Mouse (Mus musculus) thymus, postnatal 4 days (tissue): Measurements from ENCODE around the gene Arhgap18.
"Not testable (repeated sequence)": the region's sequence is repeated elsewhere in the genome, so short reads cannot be mapped to it uniquely, and the experiment has no call there.

Experiments
- DNase-seq: peaks from one replicate; pipeline ENCODE4 v3.0.0; 2021

The Arhgap18 gene

DNA sequence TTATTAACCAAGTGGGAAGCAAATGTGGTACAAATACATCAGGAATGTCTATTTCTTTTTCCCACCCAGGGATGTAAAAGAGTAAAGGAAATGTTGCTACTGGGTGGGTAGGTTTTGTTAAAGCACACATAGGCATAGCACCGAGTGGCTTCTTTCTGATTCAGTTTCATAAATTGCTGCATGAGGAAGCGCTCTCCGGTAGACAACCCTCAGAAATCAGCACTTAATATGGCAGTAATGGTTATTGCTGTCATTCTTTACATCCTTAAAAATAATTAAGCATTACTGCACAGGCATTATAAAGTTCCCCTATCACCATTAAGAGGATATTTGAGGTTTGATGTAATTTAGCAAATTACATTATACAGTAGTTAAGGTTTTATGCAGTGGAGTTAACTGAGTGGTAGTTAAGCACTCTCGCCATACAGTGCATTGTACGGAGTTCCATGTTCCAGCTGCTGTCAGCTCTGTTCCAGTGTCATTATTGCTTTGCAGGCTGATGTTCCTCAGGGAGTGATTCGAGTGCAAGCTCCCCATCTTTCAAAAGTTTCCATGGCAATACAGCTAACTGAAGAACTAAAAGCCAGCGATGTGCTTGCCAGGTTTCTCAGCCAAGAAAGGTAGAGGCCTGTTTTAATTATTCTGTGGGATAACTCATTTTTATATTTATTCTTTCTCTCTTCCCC lies 159.0 kb downstream of the Arhgap18 start:
- DNase-seq, result no peak

- DNase-seq, result no peak
Measured at GRCm38 (mm10) chr10:26912807-26913206, 159.6 kb downstream of the Arhgap18 start.

- DNase-seq, result peak; percentile 23
Measured at GRCm38 (mm10) chr10:26919307-26919977, 166.2 kb downstream of the Arhgap18 start.

DNA sequence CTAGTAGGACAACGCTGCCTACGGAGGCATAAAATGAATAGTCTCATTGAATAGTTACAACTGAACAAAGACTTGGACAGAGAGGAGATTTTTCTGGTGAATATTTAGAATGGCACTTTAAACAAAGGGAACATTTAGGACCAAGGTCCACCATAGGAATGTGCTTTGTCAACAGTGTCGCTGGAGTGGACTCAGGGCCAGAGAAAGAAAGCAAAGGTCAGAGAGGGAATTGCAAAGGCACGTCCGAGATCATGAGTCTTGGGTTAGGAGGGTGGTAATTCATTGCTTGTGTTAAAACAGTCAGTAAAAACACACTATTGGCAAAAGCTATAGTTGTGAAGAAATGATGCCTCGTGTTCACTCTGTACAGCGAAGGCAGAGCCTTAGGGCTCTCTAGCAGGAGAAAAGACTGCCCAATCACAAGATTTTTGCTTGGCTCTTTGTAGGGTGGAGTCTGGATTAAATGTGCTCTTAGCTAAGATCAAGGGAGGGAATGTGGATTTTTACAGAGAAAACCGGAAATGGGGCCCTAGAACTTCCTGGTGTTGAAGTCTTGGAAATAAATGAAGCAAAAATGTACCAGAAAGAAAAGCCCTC lies 167.3 kb downstream of the Arhgap18 start:
- no peak for DNase-seq

- not testable (repeated sequence) for DNase-seq
Measured at GRCm38 (mm10) chr10:26936056-26936455, 182.8 kb downstream of the Arhgap18 start.

DNA sequence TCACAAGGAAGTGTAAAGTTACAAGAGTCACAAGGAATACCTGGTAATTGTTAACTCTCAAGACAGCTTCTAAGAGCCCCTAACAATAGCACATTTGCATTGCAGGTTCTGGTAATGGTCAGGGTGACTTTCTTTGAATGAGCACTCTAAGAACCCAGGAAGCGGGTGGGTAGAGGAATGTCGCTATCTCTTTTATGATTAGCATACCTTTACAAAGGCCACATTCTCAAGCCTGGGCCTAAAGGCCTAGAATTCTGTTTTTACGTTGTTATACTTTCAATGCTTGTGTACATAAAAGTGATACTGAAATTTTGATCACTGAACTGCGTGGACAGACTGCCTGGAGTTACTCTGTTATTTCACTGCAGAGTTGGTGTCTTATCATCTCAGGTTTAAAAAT lies 185.2 kb downstream of the Arhgap18 start:
- DNase-seq, result not testable (repeated sequence)

GRCm38 (mm10) chr10:26939549-26939948 lies 186.3 kb downstream of the Arhgap18 start:
- no peak for DNase-seq

DNA sequence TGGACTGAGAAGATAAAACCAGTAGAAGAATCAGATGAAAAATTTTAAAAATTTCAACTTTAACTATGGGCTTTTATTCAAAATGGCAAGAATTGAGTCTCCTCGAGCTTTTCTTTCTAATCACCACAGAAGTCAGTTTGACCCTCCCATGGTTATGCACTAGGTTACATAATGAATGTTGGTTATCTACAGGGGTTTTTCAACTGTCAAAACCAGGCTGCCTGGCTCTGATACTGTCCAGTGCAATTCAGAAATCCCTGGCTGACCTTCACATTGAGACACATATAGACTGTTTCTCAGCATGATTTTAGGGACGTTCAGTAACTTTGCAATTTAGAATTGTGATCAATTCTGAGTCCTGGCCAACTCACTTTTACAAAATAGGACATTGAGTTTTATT lies 195.1 kb downstream of the Arhgap18 start:
- no peak for DNase-seq

DNA sequence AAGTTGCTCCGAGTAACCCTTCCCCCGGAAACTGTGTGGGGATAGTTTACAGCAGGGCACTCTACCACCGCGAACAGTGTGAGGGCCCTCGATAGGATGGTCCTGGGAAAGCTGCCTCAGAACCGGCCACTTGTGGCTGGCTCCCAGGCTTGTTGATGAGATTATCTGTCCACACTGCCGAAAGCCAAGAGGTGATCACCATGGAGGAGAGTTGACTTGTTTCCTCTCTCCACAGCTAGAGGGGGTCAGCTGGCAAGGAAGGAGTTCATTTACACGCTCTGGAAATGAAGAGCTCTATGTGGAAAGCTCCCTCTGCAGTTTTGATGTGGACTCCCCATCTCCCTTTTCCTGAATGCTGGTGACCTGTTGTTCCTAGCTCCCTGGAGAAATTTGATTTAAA lies 196.4 kb downstream of the Arhgap18 start:
- DNase-seq, result no peak

DNA sequence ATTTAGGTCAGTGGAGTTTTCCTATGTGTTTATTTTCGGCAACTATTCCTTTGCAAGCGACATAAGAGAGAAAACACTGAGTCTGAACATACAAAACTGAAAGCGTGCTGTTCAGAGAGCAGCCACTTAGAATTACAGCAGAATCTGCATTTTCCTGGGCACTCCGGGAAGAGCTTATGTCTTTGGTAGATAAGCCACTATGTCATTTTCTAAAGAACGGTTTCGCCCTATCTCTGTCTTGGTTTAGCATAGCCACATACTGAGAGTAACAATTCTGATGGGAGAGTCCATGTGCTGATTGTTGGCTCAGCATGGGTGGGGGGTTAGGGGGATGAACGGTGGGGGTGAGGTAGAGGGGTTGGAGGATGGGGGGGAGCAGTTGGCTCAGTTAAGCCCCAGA lies 197.2 kb downstream of the Arhgap18 start:
- DNase-seq, result no peak

GRCm38 (mm10) chr10:26958513-26958912 lies 205.3 kb downstream of the Arhgap18 start:
- no peak for DNase-seq
